Mouse (Mus musculus) olfactory bulb, adult 2 months (tissue): Measurements from ENCODE around the gene Cdiptos. TPM values are rescaled to one million over a fixed set of nuclear protein-coding genes. Genes with fewer than 3 reads are reported as not detected.

ENCODE experiments used
- H3K27ac ChIP-seq: fragments of 200-500 bp; 2 replicates; pipeline ENCODE4 v1.5.1; 2012; ENCODE audit warnings: low read depth, low read length; ENCODE audit not compliant: insufficient read depth
- H3K4me1 ChIP-seq: fragments of 200-500 bp; 2 replicates; pipeline ENCODE4 v1.6.1; 2012; ENCODE audit warnings: low read length; ENCODE audit not compliant: control insufficient read depth, insufficient read depth
- H3K4me3 ChIP-seq: fragments of 200-500 bp; 2 replicates; pipeline ENCODE4 v1.5.1; 2012; ENCODE audit warnings: mild to moderate bottlenecking, low read depth, low read length, moderate library complexity; ENCODE audit not compliant: insufficient read depth
- CTCF ChIP-seq: fragments of 200-500 bp; IDR thresholded peaks from 2 replicates; pipeline ENCODE4 v1.5.1; 2012; ENCODE audit warnings: low read depth, mild to moderate bottlenecking, low read length, moderate library complexity; ENCODE audit not compliant: insufficient read depth
- POLR2A ChIP-seq: fragments of 200-500 bp; IDR thresholded peaks from 2 replicates; pipeline ENCODE4 v1.6.1; 2012; ENCODE audit warnings: mild to moderate bottlenecking, low read depth, low read length, moderate library complexity; ENCODE audit not compliant: insufficient read depth
- WGBS: fragments of 180-500 bp; shearing (Covaris S2); methylation state at CpG from one replicate; pipeline ENCODE4 v1.1.7; 2018; 5-methylcytosine and 5-hydroxymethylcytosine counted together
- polyA plus RNA-seq: library from polyadenylated mRNA; stranded (reverse); fragments of >200 nt; gene quantifications from 2 replicates; pipeline ENCODE4 v1.2.4, GENCODE M21; 2012; ENCODE audit warnings: low replicate concordance; ENCODE audit not compliant: missing spikeins, insufficient read depth, insufficient read length

Gene Cdiptos
- polyA plus RNA-seq, 1 experiment, result not detected

DNA sequence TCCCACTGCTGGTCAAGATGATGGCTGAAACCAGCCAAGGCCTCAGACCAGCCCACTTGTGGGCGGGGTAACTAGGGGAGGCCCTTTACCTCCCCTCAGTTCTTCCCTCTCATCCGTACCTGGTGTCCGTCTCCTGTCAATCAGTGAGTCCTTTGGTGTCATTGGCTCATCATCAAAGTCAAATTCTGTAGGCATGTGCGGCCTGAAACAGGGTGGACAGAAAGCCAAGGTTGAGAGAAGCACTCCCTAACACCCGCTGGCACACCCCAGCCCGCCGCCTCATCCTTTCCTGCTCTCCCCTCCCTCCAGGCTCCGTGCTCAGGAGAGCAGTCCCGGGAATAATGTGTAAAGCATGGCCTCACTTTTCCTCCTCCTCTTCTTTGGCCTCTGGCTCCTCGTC is 40.2 kb upstream of the Cdiptos start:
- TF ChIP-seq CTCF, result no peak
- TF ChIP-seq POLR2A, result no peak
- WGBS, result 1% methylated on average over 10 of the region's 10 CpGs
- Histone ChIP-seq H3K27ac (peak overlapping the region; percentile 94), H3K4me3 (peak overlapping the region; percentile 91), H3K4me1 (peaks cover 54% of the 10 kb centered on the region)

DNA sequence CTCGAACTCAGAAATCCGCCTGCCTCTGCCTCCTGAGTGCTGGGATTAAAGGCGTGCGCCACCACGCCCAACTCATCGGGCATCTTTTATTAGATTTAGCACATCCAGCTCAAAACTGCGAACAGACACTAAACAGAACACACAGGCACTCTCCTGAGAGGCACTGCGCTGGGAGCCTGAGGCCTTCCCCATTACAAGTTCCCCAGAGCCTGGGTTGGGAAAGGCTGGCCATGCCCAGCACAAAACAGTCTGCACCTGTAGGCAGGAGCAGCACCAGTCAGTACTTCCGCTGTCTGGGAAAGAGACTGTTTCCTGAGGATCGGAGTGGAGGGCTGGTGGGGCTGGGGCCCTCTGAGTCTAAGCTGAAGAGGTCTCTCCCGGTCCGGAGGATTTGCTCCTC is 39.1 kb upstream of the Cdiptos start:
- TF ChIP-seq POLR2A, result no peak
- no peak for TF ChIP-seq CTCF
- H3K27ac ChIP-seq, result no peak overlapping the region
- peaks cover 52% of the 10 kb centered on the region for H3K4me1 ChIP-seq
- WGBS, result 89% methylated on average over 12 of the region's 12 CpGs
- H3K4me3 ChIP-seq, result no peak overlapping the region

- TF ChIP-seq POLR2A (0 out of 2 replicates have a peak, but pooled peaks have one; percentile 14), CTCF (no peak)
- Histone ChIP-seq H3K4me3 (peak within 1 kb of the TSS; percentile 43), H3K27ac (no peak within 1 kb of the TSS), H3K4me1 (peaks cover 45% of the 10 kb centered on the region)
- WGBS, result 67% methylated on average over 11 of the region's 11 CpGs
These were observed 38.4 kb upstream of the Cdiptos start, which contains the start of gene Mvp for GRCm38 (mm10) chr7:127014320-127014719. Gene Mvp, minus strand, starts transcription at chr7:127014621.

- H3K27ac ChIP-seq, result no peak overlapping the region
- peaks cover 40% of the 10 kb centered on the region for H3K4me1 ChIP-seq
- WGBS, result 97% methylated on average over 6 of the region's 6 CpGs
- TF ChIP-seq POLR2A (no peak), CTCF (no peak)
- no peak overlapping the region for H3K4me3 ChIP-seq
These were observed 37.5 kb upstream of the Cdiptos start for GRCm38 (mm10) chr7:127013385-127013784.

GRCm38 (mm10) chr7:127012845-127013244 is 36.9 kb upstream of the Cdiptos start:
- no peak for TF ChIP-seq CTCF
- TF ChIP-seq POLR2A, result no peak
- H3K4me1 ChIP-seq, result peaks cover 40% of the 10 kb centered on the region
- WGBS, result 97% methylated on average over 10 of the region's 10 CpGs
- H3K27ac ChIP-seq, result no peak overlapping the region
- no peak overlapping the region for H3K4me3 ChIP-seq

DNA sequence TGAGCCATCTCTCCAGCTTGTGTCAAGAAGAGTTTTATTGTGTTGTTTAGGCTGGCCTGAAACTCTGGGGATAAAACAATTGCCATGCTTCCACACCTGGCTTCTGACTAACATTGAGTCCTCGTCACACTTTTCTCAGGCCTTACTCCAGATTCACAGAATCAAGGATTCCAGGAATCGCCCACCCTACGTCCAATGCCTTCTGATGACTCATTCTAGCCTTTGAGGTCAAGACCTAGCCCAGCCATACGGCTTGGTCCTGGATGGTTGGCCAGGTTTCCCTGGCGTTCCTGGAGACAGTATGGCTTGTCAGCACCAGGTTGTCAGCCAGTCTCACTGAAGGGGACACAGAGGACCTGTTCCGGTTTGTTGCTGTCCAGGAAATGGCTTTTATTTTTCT is 36.5 kb upstream of the Cdiptos start:
- H3K4me3 ChIP-seq, result no peak overlapping the region
- no peak overlapping the region for H3K27ac ChIP-seq
- no peak for TF ChIP-seq CTCF
- no peak for TF ChIP-seq POLR2A
- 92% methylated on average over 6 of the region's 6 CpGs for WGBS
- peaks cover 36% of the 10 kb centered on the region for H3K4me1 ChIP-seq

- no peak overlapping the region for H3K4me3 ChIP-seq
- WGBS, result 65% methylated on average over 2 of the region's 2 CpGs
- no peak for TF ChIP-seq CTCF
- TF ChIP-seq POLR2A, result no peak
- peaks cover 36% of the 10 kb centered on the region for H3K4me1 ChIP-seq
- H3K27ac ChIP-seq, result no peak overlapping the region
These were observed 35.8 kb upstream of the Cdiptos start for GRCm38 (mm10) chr7:127011717-127012116.

GRCm38 (mm10) chr7:127011051-127011450 is 35.2 kb upstream of the Cdiptos start:
- Histone ChIP-seq H3K4me1 (peaks cover 36% of the 10 kb centered on the region), H3K27ac (no peak overlapping the region), H3K4me3 (no peak overlapping the region)
- whole genome bisulfite sequencing, result 96% methylated on average over 2 of the region's 2 CpGs
- no peak for TF ChIP-seq CTCF
- no peak for TF ChIP-seq POLR2A

GRCm38 (mm10) chr7:127009307-127010085 is 33.6 kb upstream of the Cdiptos start:
- WGBS, result 82% methylated on average over 17 of the region's 17 CpGs
- TF ChIP-seq POLR2A, result no peak
- no peak for TF ChIP-seq CTCF
- H3K4me3 ChIP-seq, result no peak overlapping the region
- H3K4me1 ChIP-seq, result peaks cover 22% of the 10 kb centered on the region
- H3K27ac ChIP-seq, result no peak overlapping the region
